Mouse (Mus musculus): ENCODE measurements around the gene Mrps18a. TPM values are rescaled to one million over a fixed set of nuclear protein-coding genes. Genes with fewer than 3 reads are reported as not detected.
A peak's percentile ranks its signal among the peaks of the same experiment; 100 is the strongest.

The Mrps18a gene
- total RNA-seq, 2 experiments from 2014 or later, result 47.9 to 96.2 TPM

DNA sequence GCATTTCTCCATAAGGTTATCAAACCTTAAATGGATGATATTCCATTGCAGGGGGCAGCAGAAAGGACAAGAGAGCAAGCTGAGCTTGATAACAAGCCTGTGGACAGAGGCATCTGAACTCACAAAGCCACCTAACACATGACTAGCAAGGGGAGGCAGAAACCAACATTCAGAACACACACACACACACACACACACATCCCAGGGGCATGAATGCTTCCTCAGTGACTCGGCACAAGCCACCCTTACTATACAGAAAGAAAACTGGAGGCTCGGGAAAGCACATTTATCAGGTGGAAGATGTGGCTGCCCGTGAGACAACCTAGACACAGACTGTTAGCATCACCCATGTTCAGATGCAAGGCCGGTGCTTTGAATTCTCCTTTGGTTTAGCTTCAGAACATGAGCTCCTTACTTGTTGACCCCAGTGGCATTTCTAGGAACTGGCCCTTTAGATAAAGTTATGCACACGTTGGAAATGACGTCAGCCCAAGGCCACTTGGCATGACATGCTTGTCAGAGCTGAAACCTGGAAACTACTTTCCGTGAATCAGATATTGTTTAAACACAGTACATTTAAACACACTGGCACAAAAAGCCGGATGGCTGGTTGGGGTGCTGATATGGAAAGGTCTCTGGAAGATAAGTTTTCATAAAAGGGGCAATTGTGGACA is 27.9 kb downstream of the Mrps18a start:
- ATAC-seq (replicated peaks; ENCODE audit: poor library complexity, severe bottlenecking), result no peak

DNA sequence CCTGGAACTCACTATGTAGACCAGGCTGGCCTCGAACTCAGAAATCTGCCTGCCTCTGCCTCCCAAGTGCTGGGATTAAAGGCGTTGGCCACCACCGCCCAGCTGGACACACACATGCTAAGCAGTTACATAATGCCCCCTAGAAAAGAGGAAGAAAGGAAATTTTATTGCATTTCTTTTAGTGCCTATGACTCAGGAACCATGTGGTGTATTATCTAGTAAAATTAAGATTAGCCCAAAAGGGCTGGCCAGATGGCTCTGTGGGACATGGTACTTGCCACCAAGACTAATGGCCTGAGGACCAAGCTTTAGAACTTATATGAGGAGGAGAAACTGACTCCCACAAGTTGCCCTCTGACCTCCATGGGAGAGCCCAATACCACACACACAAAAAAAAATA is 29.1 kb downstream of the Mrps18a start:
- ATAC-seq (replicated peaks; ENCODE audit: poor library complexity, severe bottlenecking), result peak; percentile 71

DNA sequence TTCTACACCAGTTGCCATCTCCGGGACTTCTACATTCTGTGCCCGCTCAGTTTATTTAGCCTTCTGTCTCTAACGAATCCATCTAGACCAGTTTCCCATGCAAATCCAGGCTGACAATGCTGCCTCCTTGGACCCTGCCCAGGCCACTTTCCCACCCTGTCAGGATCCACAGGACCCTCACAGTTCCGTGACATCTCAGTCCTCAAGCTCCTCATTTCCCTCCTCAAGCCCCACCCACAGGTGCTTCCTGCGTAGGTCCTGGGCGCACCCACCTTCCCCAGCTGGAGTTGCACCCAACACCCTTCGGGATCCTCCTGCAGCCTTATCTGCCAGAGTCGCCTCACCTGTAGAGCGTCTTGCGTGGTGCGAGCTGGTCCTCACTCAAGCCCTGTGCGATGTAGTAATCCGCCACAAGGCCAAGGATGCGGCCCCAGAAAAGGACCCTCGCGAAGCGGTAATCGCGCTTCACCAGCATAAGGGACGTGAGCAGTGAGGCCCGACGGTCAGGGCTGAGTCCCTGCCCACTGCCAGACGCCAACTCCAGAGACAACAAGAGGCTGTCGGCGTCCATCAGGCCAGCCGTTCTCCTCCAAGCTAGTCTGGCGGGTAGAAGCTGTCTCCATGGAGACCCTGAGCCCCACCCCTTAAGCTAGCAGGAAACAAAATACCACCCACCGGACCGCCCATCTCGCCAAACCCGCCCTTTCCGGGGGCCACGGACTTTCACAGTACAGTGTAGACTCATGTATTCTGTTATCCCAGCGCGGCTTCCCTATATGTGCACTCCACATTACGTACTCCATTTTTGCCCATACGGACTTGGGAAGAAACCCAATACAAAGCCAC is 33.0 kb downstream of the Mrps18a start, which contains the start of gene Rsph9:
Gene Rsph9, minus strand, starts transcription at position 639 of the 846 bp plus-strand sequence.
- peak; percentile 89 for ATAC-seq (replicated peaks; ENCODE audit: poor library complexity, severe bottlenecking)

DNA sequence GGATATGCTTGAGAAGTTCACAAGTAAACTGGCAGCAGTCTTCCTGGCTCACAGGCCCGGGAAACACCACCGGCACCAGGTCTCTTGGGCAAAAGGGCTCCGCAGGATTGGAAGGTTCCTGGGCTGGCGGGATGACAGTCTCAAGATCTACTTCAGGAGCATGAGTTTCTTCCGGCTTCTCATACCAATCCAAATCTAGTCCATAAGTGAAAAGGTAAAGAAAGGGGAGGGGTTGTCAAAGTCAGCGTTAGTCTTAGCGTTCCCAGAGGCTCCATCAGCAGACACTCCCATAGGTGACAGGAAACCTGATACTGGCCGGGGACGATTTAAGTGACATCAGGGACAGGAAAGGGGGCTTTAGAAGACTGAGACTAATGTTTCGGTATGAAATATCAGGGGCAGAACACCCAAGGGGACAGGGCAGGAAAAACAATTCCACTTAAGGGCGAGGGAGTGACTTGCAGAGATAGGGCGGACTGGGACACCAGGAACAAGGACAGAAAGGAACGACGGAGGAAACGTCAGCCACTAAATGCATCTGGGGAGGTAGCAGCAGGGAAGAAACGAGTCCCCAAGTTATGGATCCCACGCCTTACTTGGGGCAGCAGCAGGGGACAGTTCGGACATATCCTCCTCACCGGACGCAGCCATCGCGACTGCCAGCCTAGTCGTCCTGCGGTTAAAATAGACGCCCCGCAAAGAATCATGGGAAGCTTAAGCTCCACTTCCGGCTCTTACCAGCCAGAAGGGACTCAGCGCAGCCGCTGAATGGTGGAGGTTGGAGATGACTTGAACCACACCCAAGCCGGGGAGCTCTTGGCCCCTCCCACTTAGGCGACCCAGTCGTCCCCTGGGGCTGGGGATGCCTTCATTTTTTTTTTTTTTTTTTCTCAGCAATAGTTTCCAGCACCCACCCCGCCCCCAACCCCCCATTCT is 42.3 kb downstream of the Mrps18a start, which contains the start of gene Mad2l1bp:
Gene Mad2l1bp, minus strand, starts transcription at position 707 of the 936 bp plus-strand sequence.
- ATAC-seq (replicated peaks; ENCODE audit: poor library complexity, severe bottlenecking), result peak; percentile 100

DNA sequence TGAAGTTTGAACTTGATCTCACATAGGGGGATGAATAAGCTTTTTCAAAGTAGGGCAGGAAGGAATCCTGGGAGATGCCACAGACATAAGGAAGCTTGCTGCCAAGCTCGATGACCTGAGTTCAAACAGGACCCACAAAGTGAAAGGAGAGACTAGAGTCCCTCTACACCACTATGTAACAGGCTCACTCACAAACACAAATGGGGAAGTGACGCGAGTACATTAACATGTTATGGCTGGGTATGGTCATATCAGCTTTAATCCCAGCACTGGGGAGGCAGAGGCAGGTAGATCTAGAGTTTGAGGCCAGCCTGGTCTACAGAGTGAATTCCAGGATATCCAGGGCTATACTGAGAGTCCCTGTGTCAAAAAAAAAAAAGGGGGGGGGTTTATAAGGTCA is 43.5 kb downstream of the Mrps18a start:
- peak; percentile 30; the same call in 1 of the 2 replicates for ATAC-seq (replicated peaks; ENCODE audit: poor library complexity, severe bottlenecking)

DNA sequence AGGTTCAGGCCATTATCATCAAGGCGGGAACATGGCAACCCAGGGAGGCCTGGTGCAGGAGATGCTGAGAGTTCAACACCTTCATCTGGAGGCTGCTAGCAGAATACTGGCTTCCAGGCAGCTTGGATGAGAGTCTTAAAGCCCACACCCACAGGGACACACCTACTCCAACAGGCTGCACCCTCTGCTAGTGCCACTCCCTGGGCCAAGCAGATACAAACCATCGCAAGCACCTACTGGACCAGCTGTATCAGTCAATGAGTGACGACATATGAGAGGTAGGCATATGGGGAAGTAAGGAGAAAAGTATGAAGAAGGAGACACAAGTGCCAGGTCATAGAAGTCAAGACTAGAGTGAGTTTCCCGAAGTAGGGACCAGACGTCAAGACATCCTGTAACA is 45.9 kb downstream of the Mrps18a start:
- ATAC-seq (replicated peaks; ENCODE audit: poor library complexity, severe bottlenecking), result no peak

DNA sequence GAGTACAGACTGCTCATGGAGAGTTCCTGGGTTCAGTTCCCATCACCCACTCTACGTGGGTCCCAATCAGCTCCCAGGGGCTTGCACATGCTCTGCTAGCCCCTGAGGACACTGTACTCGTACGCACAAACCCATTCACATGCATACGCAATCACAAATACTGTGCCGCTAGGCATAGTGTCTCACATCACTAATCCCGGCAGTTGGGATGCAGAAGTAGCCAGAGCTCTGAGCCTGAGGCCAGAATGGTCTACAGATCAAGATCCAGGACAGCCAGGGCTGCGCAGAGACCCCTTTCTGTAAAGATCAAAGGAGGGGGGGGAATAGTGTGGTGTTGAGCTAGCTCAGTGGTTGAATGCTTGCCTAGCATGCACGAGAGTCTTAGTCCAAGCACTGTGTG is 46.3 kb downstream of the Mrps18a start:
- ATAC-seq (replicated peaks; ENCODE audit: poor library complexity, severe bottlenecking), result no peak

DNA sequence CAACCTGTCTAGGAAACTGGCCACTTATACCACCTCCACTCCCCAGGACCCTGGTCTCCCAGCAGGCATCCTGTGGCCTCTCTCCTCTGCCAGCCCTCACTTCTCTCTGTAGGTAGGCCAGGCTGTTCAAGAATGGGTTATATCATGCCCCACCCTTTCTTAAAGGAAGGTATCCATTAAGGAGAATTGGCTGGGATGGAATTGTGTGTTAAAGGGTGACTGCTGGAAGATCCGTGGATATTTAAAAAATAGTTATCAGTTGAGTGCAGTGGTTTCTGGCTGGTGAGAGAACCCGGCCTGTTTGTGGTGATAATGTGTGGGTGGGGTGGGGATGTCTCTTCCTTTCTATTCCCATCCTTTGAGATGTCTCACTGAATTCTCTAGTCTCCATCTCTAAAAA is 48.5 kb downstream of the Mrps18a start:
- ATAC-seq (replicated peaks; ENCODE audit: poor library complexity, severe bottlenecking), result no peak

DNA sequence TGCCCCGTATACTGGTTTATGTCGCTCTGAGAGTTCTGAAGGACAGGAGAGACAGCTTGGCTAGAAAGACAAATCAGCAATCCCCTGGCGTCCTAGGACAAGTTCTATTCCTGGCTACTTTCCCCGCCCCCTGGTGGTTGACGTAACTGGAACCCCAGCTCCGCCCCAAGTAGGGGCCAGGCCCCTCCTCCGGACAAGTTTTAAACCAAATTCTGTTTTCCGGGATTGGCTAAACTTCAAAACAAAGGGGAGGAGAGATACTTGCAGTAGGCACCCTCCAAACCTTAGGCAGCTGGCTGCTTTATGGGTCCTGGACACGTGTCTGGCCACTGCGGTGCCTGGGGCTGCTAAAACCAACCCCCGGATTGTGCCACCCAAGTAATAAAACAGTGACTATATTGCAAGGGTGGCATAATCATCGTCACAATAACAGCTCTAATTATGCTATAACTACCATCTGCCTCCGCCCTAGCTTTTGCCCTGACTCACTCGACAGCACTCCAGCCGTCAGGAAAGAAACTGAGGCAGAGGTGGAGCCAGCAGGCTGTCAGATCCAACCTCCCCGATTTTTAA is 49.4 kb downstream of the Mrps18a start:
- ATAC-seq (replicated peaks; ENCODE audit: poor library complexity, severe bottlenecking), result peak; percentile 63

DNA sequence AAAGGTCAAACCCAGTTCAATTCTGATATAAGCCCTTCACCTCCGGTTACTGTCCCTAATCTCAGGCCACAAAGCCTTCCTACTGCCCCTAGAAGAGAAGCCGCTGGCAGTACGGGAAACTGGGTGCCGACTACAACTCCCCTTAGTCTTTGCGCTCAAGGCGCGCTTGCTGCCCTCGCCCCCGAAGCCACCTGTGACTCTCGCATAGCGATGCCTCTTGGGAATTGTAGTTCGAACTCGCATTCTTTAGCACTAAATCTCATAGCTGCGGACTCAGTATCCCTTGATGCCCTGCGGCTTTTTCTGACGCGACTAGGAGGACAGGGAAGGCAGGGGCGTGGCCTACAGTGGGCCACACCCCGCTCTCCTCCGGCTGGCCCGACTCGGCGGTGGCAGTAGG is 49.9 kb downstream of the Mrps18a start, which contains the start of gene Gtpbp2:
Gene Gtpbp2, plus strand, starts transcription at position 347 of the 400 bp plus-strand sequence.
- ATAC-seq (replicated peaks; ENCODE audit: poor library complexity, severe bottlenecking), result peak; percentile 86

DNA sequence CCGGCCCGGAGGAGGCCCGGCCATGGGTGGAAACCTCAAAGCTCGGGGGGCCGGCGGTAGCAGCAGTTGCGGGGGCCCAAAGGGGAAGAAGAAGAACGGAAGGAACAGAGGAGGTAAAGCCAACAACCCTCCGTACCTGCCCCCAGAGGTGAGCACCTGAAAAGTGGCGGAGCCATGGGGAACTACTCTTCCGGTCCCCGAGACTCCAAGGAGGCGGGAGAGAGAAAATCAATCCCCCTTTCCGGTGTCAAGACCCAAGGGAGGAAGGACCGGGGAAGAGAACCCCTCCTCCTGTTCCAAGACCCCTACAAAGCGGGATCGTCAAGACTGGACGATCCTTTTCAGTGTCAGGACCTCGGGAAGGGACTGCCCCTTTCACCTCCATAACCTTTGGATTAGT is 50.4 kb downstream of the Mrps18a start:
- ATAC-seq (replicated peaks; ENCODE audit: poor library complexity, severe bottlenecking), result no peak

DNA sequence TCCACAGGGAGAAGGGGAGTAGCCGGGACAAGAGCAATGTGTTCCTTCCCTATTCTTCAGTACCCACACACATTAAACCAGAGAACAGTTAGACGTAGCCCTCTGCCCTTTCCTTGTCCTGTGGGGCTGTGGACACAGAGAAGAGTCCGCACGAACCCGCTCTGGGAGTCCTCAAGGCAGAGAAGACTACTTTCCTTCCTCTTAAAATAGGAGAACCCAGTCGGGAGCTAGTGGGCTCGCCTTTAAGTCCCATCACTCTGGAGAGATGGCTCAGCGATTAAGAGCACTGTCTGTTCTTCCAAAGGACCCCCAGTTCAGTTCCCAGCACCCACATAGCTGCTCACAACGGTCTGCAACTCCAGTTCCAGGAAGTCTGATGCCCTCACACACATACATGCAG is 50.9 kb downstream of the Mrps18a start:
- no peak for ATAC-seq (replicated peaks; ENCODE audit: poor library complexity, severe bottlenecking)

DNA sequence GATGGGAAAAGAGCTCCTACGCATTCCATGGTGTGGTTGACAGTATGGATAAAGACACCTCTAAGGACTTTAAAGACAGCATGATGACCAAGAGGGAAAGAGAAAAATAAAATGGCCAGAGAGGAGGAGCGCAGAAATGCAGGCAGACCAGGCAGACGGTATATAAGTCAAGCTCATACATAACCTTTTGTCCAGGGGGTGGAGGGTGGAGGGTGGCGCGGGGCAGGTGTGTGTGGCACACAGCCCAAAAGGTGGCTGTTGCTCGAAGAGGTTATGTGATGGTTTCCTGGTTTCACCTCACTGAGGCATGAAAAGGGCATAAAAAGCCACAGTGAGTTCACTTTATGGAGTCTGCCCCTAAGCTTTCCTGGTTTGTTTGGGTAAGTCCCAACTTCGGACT is 51.8 kb downstream of the Mrps18a start:
- ATAC-seq (replicated peaks; ENCODE audit: poor library complexity, severe bottlenecking), result no peak

DNA sequence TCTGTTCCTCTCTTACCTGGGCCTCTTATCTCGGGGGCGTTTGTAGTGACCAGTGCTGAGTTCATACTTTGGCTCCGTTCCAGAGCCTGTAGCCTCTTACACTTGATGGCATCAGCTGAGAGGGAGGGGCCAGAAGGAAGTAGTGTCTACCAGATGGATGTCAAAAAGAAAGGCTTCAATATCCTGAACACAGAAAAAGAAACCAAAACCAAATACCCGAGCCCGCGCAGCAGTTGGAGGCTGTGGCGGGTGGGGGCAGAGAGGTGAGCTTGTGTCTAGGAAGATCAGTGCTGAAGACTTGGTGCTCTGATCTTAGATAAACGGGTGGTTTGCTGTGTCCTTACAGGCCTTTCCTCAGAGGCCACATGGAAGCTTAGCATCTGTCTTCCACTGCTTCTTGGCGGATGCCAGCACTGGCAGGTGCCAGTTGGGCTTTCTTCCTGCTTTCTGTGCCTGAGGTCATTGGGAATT is 52.2 kb downstream of the Mrps18a start:
- peak; percentile 16 for ATAC-seq (replicated peaks; ENCODE audit: poor library complexity, severe bottlenecking)

DNA sequence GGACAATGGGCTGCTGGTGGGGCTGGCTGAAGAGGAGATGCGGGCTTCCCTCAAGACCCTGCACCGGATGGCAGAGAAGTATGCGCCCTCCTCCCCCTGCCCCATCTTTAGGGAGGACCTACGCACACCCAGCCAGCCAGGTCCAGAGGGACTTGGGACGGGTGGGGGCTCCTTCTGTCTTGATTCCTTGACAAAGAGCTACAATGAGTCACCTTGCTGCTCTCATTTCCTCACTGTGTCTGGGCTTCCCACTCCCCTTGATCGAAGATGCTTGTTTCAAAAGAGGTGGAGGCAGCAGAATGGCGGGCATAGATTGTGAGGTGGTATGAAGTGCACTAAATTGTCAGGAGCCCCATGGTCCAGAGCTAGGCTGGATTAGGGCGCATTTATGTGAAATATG is 53.5 kb downstream of the Mrps18a start:
- no peak for ATAC-seq (replicated peaks; ENCODE audit: poor library complexity, severe bottlenecking)

DNA sequence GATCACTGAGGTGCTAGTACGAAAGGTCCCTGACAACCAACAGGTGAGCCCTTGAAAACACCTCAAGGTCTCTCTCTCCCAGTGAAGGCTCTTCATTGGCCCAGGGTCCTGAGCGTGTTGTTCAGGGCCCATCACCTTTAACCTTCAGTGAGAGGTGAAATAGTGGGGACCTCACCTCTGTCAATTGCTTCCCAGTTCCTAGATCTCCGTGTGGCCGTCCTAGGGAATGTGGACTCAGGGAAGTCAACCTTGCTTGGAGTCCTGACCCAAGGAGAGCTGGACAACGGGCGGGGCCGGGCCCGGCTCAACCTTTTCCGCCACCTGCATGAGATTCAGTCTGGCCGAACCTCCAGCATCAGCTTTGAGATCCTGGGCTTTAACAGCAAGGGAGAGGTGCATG is 54.0 kb downstream of the Mrps18a start:
- ATAC-seq (replicated peaks; ENCODE audit: poor library complexity, severe bottlenecking), result no peak

DNA sequence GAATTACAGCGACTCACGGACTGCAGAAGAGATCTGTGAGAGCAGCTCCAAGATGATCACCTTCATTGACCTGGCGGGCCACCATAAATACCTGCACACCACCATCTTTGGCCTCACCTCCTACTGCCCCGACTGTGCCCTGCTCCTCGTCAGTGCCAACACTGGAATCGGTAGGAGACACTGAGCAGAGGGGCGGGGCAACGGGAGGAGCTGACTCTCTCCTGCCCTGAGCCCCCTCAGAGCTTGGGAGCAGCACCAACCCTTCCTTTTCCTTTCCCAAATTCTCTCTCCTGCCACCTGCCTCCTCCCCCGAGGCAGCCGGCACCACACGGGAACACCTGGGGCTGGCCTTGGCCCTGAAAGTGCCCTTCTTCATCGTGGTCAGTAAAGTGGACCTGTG is 54.7 kb downstream of the Mrps18a start:
- ATAC-seq (replicated peaks; ENCODE audit: poor library complexity, severe bottlenecking), result no peak

DNA sequence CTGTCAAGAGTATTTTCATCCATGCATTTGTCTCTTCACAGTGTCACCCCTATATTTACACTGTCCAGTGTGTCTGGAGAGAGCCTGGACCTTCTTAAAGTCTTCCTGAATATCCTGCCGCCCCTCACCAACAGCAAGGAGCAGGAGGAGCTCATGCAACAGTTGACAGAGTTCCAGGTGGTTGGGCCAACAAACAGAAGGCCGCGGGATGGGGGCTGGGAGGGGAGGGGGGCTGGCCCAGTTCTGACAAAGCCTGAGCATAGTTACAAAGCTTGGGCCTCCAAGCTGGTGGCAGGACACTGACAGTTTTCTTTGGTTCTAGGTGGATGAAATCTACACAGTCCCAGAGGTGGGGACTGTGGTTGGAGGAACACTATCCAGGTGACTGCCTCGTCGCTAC is 55.5 kb downstream of the Mrps18a start:
- ATAC-seq (replicated peaks; ENCODE audit: poor library complexity, severe bottlenecking), result no peak

DNA sequence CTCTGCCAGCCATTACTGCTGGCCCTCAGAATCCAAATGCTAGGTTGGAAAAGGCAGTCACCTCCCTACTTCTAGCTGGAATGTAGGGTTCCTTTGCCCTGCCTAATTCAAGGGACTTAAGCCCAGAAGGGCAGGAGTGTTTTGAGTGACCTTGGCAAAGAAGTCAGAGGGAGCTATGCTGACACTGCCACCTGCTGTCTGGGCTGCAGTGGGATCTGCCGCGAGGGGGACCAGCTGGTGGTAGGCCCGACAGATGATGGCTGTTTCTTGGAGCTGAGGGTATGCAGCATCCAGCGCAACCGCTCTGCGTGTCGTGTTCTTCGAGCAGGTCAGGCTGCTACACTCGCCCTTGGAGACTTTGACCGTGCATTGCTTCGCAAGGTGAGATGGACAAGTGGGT is 56.2 kb downstream of the Mrps18a start:
- ATAC-seq (replicated peaks; ENCODE audit: poor library complexity, severe bottlenecking), result no peak

DNA sequence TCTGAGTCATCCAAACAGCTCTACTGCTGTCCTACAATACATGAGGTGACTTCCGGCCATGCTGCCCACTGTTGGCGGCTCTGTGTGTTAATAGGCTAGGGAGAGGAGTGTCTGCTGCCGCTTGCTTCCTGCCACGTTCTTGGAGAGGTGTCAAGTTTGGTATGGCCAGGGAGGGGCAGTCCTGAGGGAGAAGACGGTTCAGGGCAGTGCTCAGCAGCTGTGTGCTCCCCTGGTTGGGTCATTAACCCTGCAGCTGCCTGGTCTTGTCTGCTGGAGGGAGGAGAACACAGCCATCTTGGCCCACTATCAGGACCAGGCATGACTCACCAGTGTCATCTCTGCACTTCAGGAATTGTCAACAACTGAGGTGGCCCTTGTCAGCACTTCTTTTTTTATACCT is 57.5 kb downstream of the Mrps18a start:
- ATAC-seq (replicated peaks; ENCODE audit: poor library complexity, severe bottlenecking), result no peak

Data from granulocyte monocyte progenitor cell, adult 5-6 weeks (primary cell).